Mouse (Mus musculus) liver, postnatal 0 days (tissue): ENCODE data around the gene Steap2. TPM values are rescaled to one million over a fixed set of nuclear protein-coding genes. Genes with fewer than 3 reads are reported as not detected.

Source experiments
- ATAC-seq: fragments of 200-750 bp; cut with Nextera tagmentation; 2 replicates; pipeline ENCODE4 v1.8.0; 2017; ENCODE audit warnings: mild to moderate bottlenecking, moderate library complexity
- DNase-seq: peaks from one replicate; pipeline ENCODE4 v3.0.0-alpha.2; 2016
- H3K27ac ChIP-seq: fragments of 300-500 bp; sonication (generic); 2 replicates; pipeline ENCODE4 v1.5.1; 2014; ENCODE audit warnings: antibody characterized with exemption, moderate library complexity, mild to moderate bottlenecking, low read depth
- H3K27me3 ChIP-seq: fragments of 300-500 bp; sonication (generic); 2 replicates; pipeline ENCODE4 v1.6.1; 2014; ENCODE audit warnings: low read length, control low read depth, mixed read lengths; ENCODE audit not compliant: insufficient read depth
- H3K36me3 ChIP-seq: fragments of 300-500 bp; sonication (generic); replicated peaks from 2 replicates; pipeline ENCODE4 v1.6.1; 2014; ENCODE audit warnings: mild to moderate bottlenecking, control low read depth, low read length, moderate library complexity, mixed read lengths; ENCODE audit not compliant: insufficient read depth
- H3K4me1 ChIP-seq: fragments of 300-500 bp; sonication (generic); 2 replicates; pipeline ENCODE4 v1.6.1; 2014; ENCODE audit warnings: antibody characterized with exemption, mild to moderate bottlenecking, control low read depth; ENCODE audit not compliant: insufficient read depth
- H3K4me2 ChIP-seq: fragments of 300-500 bp; sonication (generic); 2 replicates; pipeline ENCODE4 v1.6.1; 2014; ENCODE audit warnings: low read depth, mild to moderate bottlenecking, low read length, moderate library complexity, mixed read lengths
- H3K4me3 ChIP-seq: fragments of 300-500 bp; sonication (generic); 2 replicates; pipeline ENCODE4 v1.5.1; 2014; ENCODE audit warnings: low read depth, low read length
- H3K9ac ChIP-seq: fragments of 300-500 bp; sonication (generic); replicated peaks from 2 replicates; pipeline ENCODE4 v1.6.1; 2014; ENCODE audit warnings: mild to moderate bottlenecking, moderate library complexity
- H3K9me3 ChIP-seq: fragments of 300-500 bp; sonication (generic); 2 replicates; pipeline ENCODE4 v1.6.1; 2016; ENCODE audit warnings: mild to moderate bottlenecking, control low read depth, low read length, mixed read lengths
- CTCF ChIP-seq: sonication (generic); IDR thresholded peaks from 2 replicates; pipeline ENCODE4 v1.5.1; 2016; ENCODE audit warnings: antibody characterized with exemption, low read depth
- EP300 ChIP-seq: IDR thresholded peaks from 2 replicates; pipeline ENCODE4 v1.6.1; 2016; ENCODE audit warnings: antibody characterized with exemption, low read depth, mild to moderate bottlenecking
- WGBS: fragments of 180-500 bp; shearing (Covaris S2); extraction: QIAGEN DNeasy Blood & Tissue Kit; methylation state at CpG from one replicate; pipeline ENCODE4 v1.1.7; 2014; ENCODE audit not compliant: insufficient replicate concordance; 5-methylcytosine and 5-hydroxymethylcytosine counted together
- polyA plus RNA-seq: library from polyadenylated mRNA; unstranded; fragments of >200 nt; fragmentation: Nextera tagmentation; extraction: Ambion mirVana; gene quantifications from 2 replicates; pipeline ENCODE4 v1.2.1, GENCODE M21; 2015

Steap2 gene
- polyA plus RNA-seq, 1 experiment from 2014 or later: 5.1 TPM

DNA sequence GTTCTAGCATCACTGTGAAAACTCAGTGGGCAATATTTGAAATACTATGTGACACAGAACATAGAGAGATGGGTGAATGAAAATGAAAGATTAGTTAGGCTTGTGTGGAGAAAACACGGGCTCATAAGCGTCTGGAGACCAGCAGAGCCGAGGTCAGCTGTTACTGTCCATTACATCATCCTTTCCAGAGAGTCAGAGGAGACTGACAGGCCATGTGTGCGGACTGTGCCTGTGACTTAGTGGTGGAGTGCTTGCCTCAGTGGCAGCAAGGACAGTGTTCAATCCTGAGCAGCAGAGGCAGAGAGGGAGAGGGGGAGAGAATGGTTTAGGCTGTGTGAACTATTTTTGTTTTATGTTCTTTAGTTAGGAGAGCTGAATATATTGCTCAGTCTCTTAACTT is 76.0 kb downstream of the Steap2 start:
- Histone ChIP-seq H3K9me3 (no peaks in the 10 kb centered on the region), H3K9ac (no peak overlapping the region), H3K4me3 (no peak overlapping the region), H3K4me2 (no peak overlapping the region), H3K4me1 (no peaks in the 10 kb centered on the region), H3K27me3 (no peaks in the 10 kb centered on the region), H3K27ac (no peak overlapping the region), H3K36me3 (no peaks in the 10 kb centered on the region)
- WGBS: 56% methylated on average over 4 of the region's 4 CpGs
- ATAC-seq: no peak
- no peak for DNase-seq
- TF ChIP-seq EP300: no peak
- no peak for TF ChIP-seq CTCF

Other genes with a start within 250 kb of the Steap2 start
- not detected in 2 replicates for gene 1700015F17Rik, start 215.4 kb downstream of the Steap2 start, polyA plus RNA-seq
- 22.3 and 25.1 TPM in 2 replicates for gene Cldn12, start 179.6 kb downstream of the Steap2 start, polyA plus RNA-seq
- 9.3 and 9.9 TPM in 2 replicates for gene Gtpbp10, start 135.0 kb downstream of the Steap2 start, polyA plus RNA-seq
- gene Gm8773, start 120.8 kb downstream of the Steap2 start, polyA plus RNA-seq: 0.11 TPM in 1 of 2 replicates, not detected in the other
- 0.43 and 0.67 TPM in 2 replicates for gene Cfap69, start 30.3 kb downstream of the Steap2 start, polyA plus RNA-seq
- gene Steap1, start 54.7 kb upstream of the Steap2 start, polyA plus RNA-seq: 1.1 and 1.9 TPM in 2 replicates